Mouse (Mus musculus): ENCODE data around the gene Nrd1. TPM values are rescaled to one million over a fixed set of nuclear protein-coding genes. Genes with fewer than 3 reads are reported as not detected.

Gene Nrd1
- polyA plus RNA-seq, 1 experiment from 2014 or later = 65.8 TPM

DNA sequence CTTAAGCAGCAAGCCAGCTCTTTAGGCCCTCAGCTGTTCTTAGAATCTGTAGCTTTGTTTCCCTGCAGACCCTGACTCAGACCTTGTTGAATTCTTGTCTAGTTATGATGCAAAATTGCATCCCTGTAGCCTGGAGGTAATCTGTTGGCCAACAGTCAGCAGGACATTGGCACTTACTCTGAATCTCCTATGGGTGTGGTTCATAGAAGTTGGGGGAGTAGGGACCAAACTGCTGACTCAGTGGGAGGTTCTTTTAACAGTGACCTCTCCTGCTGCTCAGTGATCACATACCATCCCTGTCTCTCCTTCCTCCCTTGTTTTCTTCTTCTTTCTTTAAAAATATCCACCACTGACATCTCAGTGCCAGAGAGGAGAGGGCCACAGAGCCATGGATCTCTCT is 10.4 kb upstream of the Nrd1 start:
- Histone ChIP-seq H3K36me3 (no peaks in the 10 kb centered on the region), H3K9ac (no peak overlapping the region), H3K4me1 (no peaks in the 10 kb centered on the region), H3K4me2 (no peak overlapping the region), H3K9me3 (no peaks in the 10 kb centered on the region), H3K4me3 (no peak overlapping the region), H3K27ac (no peak overlapping the region), H3K27me3 (no peaks in the 10 kb centered on the region)
- no peak for ATAC-seq (ENCODE audit: borderline replicate concordance, extremely low read depth, low FRiP score, low TSS enrichment)

DNA sequence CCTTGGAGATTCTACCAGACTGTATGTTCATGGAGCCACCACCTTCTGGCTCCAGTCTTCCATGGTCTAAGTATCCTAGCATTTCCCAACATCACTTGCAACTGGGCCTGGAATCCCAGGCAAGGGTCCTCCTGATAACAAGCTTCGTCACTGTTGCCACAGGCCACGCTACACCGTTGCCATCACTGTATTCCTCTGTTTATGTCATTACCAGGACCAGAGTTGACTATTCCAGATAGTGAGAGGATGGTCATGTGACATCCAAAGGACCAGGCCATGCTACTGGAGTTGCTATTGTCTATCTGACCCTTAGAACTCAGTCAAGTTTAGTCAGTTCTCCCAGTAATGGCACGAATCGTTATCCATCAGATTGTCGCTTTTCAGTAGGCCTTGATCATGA is 9.9 kb upstream of the Nrd1 start:
- Histone ChIP-seq H3K4me1 (no peaks in the 10 kb centered on the region), H3K9ac (no peak overlapping the region), H3K9me3 (no peaks in the 10 kb centered on the region), H3K4me3 (no peak overlapping the region), H3K27me3 (no peaks in the 10 kb centered on the region), H3K27ac (no peak overlapping the region), H3K4me2 (no peak overlapping the region), H3K36me3 (no peaks in the 10 kb centered on the region)
- 87% methylated on average over 6 of the region's 6 CpGs for WGBS
- ATAC-seq (ENCODE audit: borderline replicate concordance, extremely low read depth, low FRiP score, low TSS enrichment) = no peak

DNA sequence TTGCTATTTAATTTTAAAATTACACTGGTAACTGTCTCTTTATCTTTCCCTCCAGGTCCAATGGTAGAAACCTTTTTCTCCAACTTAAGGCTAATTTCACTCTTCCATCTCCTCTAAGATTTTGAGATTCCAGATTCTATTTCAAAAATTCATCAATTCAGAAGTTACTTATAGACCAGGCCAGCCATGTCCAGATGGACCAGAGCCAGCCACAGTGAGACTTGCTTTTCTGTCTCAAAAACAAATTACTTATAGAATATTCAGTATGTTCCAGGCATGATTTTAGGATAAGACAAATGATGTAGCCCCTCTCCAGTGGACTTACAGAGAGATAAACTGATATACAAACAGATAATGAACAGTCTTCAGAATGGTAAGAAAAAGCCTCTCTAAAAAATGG is 8.6 kb upstream of the Nrd1 start:
- Histone ChIP-seq H3K4me2 (no peak overlapping the region), H3K27me3 (no peaks in the 10 kb centered on the region), H3K4me3 (no peak overlapping the region), H3K36me3 (no peaks in the 10 kb centered on the region), H3K9me3 (no peaks in the 10 kb centered on the region), H3K9ac (no peak overlapping the region), H3K27ac (no peak overlapping the region), H3K4me1 (no peaks in the 10 kb centered on the region)
- ATAC-seq (ENCODE audit: borderline replicate concordance, extremely low read depth, low FRiP score, low TSS enrichment) = no peak

DNA sequence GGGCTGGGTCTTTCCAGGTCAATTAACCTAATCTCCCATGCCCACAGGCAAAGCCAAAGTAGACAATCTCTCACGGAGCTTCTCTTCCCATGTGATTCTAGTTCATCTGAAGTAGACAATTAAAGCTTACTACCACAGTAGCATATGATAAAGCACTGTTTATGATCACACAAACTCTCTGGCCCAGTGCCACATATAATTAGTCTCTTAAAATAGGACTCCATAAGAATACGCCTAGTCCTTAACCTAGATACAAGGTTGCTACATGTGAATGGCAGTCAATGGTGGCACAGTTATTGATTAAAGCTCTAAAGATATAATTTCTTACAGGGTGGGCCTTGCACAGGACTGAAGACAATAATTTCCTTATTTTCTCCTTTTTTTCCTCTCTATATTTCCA is 7.5 kb upstream of the Nrd1 start:
- Histone ChIP-seq H3K4me1 (no peaks in the 10 kb centered on the region), H3K36me3 (no peaks in the 10 kb centered on the region), H3K4me2 (no peak overlapping the region), H3K9me3 (no peaks in the 10 kb centered on the region), H3K4me3 (no peak overlapping the region), H3K27me3 (no peaks in the 10 kb centered on the region), H3K9ac (no peak overlapping the region), H3K27ac (no peak overlapping the region)
- 46% methylated on average over 2 of the region's 2 CpGs for WGBS
- no peak for ATAC-seq (ENCODE audit: borderline replicate concordance, extremely low read depth, low FRiP score, low TSS enrichment)

DNA sequence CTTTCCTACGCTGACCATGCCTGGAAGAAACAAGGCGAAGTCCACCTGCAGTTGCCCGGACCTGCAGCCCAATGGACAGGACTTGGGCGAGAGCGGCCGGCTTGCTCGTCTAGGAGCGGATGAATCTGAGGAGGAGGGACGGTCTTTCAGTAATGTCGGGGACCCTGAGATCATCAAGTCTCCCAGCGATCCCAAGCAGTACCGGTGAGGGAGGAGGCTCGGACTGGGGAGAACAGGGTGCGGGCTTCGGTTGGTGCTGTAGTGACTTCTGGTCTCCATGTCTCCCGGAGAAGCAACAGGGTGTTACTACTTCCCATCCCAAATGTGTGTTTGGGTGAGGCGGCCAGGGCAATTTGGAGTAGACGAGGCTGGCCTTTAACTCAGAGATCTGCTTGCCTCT is 506 bp downstream of the Nrd1 start:
- peak overlapping the region; percentile 82 for H3K4me3 ChIP-seq

DNA sequence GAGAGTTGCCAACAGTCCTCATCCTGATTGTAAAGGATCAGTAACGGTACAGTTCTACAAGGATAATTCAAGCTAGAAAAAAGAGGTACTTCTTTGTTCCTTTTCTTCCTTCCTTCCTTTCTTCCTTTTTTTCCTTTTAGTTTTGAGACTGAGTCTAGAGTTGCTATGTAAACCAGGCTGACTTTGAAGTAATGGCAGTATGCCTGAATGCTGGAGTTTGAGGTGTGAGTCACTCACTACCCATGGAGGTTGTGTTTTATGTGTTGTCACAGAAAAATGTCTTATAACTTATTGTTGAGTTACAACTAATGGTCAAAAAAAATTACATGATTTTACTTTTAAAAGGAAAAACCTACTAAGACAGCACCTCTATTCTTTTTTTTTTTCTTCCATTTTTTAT is 7.6 kb downstream of the Nrd1 start:
- 80% methylated on average over 1 of the region's 1 CpGs for WGBS
- Histone ChIP-seq H3K4me2 (no peak overlapping the region), H3K4me3 (no peak overlapping the region), H3K9ac (no peak overlapping the region), H3K9me3 (no peaks in the 10 kb centered on the region), H3K36me3 (no peaks in the 10 kb centered on the region), H3K4me1 (no peaks in the 10 kb centered on the region), H3K27me3 (no peaks in the 10 kb centered on the region), H3K27ac (no peak overlapping the region)
- ATAC-seq (ENCODE audit: borderline replicate concordance, extremely low read depth, low FRiP score, low TSS enrichment) = no peak

More for the DNA sequence above, 506 bp downstream of the Nrd1 start:
- peak overlapping the region; percentile 93 for H3K27ac ChIP-seq
- no peaks in the 10 kb centered on the region for H3K36me3 ChIP-seq
- WGBS = under 1% methylated on average over 18 of the region's 18 CpGs
- peak overlapping the region; percentile 73 for H3K4me2 ChIP-seq
- no peaks in the 10 kb centered on the region for H3K27me3 ChIP-seq
- peak overlapping the region; percentile 87 for H3K9ac ChIP-seq
- peaks cover 11% of the 10 kb centered on the region; the same call in 1 of the 2 replicates for H3K4me1 ChIP-seq
- H3K9me3 ChIP-seq = no peaks in the 10 kb centered on the region
- peak; percentile 17; the same call in 1 of the 2 replicates for ATAC-seq (ENCODE audit: borderline replicate concordance, extremely low read depth, low FRiP score, low TSS enrichment)

DNA sequence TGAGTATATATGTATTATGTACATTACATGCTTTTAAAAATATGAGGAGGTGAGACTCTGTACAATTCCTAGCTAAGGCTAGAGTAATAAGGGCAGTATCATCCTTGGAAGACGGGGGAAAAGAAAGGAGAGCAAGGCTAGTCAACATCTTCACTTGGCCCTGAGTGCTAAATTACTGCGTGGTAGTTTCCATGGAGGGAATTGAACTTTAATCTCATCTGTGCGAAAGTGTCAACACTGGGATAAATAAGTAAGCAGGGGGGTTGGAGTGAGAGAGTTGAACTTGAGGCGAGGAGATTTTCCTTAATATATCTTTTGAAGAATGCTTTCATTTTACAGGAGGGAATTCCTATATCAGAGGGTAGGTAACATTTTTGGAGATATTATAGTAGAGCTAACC is 13.6 kb downstream of the Nrd1 start:
- Histone ChIP-seq H3K27ac (no peak overlapping the region), H3K4me1 (no peaks in the 10 kb centered on the region), H3K9me3 (no peaks in the 10 kb centered on the region), H3K4me2 (no peak overlapping the region), H3K9ac (no peak overlapping the region), H3K36me3 (peaks cover 13% of the 10 kb centered on the region), H3K4me3 (no peak overlapping the region), H3K27me3 (no peaks in the 10 kb centered on the region)
- WGBS = 91% methylated on average over 4 of the region's 4 CpGs
- ATAC-seq (ENCODE audit: borderline replicate concordance, extremely low read depth, low FRiP score, low TSS enrichment) = no peak

DNA sequence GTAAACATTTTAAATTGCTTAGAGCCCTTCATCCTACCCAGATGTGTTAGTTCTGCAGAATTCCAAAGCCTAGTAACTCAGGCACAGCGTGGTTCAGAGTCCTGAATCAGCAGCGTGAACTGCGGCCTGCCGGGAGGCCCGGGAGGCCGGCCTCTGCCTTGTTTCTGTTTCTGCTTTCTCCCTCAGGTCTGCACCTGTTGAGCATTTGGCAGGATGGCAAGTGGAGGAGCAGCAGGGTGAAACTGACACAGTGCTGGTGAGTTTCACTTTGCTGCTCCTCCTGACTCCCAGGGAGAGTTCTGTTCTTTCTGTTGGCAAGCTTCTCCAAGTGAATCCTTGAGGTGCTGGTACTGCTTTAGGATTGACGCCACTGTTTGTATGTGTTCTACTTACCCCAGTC is 17.0 kb downstream of the Nrd1 start:
- H3K4me3 ChIP-seq = no peak overlapping the region
- no peak overlapping the region for H3K27ac ChIP-seq
- no peak for ATAC-seq (ENCODE audit: borderline replicate concordance, extremely low read depth, low FRiP score, low TSS enrichment)
- no peak overlapping the region for H3K4me2 ChIP-seq
- H3K36me3 ChIP-seq = peaks cover 23% of the 10 kb centered on the region
- no peaks in the 10 kb centered on the region for H3K9me3 ChIP-seq
- no peaks in the 10 kb centered on the region for H3K4me1 ChIP-seq
- 56% methylated on average over 7 of the region's 7 CpGs for WGBS
- H3K9ac ChIP-seq = no peak overlapping the region
- no peaks in the 10 kb centered on the region for H3K27me3 ChIP-seq

DNA sequence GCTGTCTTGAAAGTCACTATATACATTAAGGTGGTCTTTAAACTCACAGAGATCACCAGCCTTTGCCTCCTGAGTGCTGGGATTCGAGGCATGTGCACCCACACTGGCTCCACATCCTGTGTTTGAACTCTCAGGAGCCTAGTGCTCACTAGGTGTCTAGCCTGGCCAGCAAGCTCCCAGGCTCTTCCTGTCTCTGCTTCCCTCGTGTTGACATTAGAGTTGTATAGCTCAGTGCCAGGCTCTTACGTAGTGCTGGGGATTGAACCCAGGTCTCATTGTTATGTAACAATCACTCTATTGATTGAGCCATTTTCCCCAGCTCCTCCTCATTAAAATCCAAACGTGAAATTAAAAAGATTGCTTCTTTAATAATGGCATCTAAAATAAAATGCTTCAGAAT is 18.8 kb downstream of the Nrd1 start:
- Histone ChIP-seq H3K4me1 (no peaks in the 10 kb centered on the region), H3K27me3 (no peaks in the 10 kb centered on the region), H3K9ac (no peak overlapping the region), H3K4me3 (no peak overlapping the region), H3K27ac (no peak overlapping the region), H3K9me3 (no peaks in the 10 kb centered on the region), H3K4me2 (no peak overlapping the region), H3K36me3 (peaks cover 23% of the 10 kb centered on the region)
- WGBS = 76% methylated on average over 4 of the region's 4 CpGs
- no peak for ATAC-seq (ENCODE audit: borderline replicate concordance, extremely low read depth, low FRiP score, low TSS enrichment)

DNA sequence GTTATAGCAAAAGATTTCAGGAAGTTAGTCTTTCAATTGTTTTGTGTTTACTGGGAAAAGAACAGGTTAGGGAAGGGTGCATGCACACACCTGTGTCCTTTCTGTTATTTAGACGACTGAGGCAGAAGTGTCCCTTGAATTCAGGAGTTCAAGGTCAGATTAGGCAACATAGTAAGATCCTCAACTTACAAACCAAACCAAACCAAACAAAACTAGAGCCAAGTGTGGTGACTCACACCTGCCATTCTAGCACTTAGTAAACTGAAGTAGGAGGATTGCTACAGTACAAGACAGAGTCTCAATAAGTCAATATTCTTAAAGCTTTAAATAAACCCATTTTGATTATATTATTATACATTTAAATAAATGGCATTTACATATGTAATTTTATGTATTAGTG is 21.5 kb downstream of the Nrd1 start:
- 72% methylated on average over 1 of the region's 1 CpGs for WGBS
- ATAC-seq (ENCODE audit: borderline replicate concordance, extremely low read depth, low FRiP score, low TSS enrichment) = no peak
- Histone ChIP-seq H3K4me3 (no peak overlapping the region), H3K4me1 (no peaks in the 10 kb centered on the region), H3K4me2 (no peak overlapping the region), H3K27me3 (no peaks in the 10 kb centered on the region), H3K27ac (no peak overlapping the region), H3K9ac (no peak overlapping the region), H3K9me3 (no peaks in the 10 kb centered on the region), H3K36me3 (peaks cover 42% of the 10 kb centered on the region)

DNA sequence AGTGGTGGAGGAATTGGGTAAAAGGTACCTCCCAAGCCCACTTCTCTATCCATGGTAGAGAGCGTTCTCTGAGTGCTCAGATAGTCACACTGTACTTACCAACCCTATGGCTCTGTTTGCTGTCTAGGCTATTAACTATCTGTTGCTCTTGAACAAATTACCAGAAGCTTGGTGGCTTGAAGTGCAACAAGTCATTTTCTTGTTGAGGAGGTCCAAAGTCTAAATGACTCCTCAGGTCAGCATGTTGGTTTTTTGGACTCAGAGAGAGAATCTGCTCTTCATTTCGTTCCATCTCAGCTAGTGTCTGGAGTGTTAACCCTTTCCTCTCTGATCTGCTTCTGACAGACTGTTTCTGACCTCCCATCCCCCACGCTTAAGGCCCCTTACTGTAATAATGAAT is 24.6 kb downstream of the Nrd1 start:
- H3K27ac ChIP-seq = no peak overlapping the region
- no peak overlapping the region for H3K4me3 ChIP-seq
- no peak overlapping the region for H3K4me2 ChIP-seq
- no peak overlapping the region for H3K9ac ChIP-seq
- WGBS = 62% methylated on average over 3 of the region's 3 CpGs
- H3K9me3 ChIP-seq = no peaks in the 10 kb centered on the region
- peaks cover 39% of the 10 kb centered on the region for H3K36me3 ChIP-seq
- no peak for ATAC-seq (ENCODE audit: borderline replicate concordance, extremely low read depth, low FRiP score, low TSS enrichment)
- H3K4me1 ChIP-seq = no peaks in the 10 kb centered on the region
- H3K27me3 ChIP-seq = no peaks in the 10 kb centered on the region

DNA sequence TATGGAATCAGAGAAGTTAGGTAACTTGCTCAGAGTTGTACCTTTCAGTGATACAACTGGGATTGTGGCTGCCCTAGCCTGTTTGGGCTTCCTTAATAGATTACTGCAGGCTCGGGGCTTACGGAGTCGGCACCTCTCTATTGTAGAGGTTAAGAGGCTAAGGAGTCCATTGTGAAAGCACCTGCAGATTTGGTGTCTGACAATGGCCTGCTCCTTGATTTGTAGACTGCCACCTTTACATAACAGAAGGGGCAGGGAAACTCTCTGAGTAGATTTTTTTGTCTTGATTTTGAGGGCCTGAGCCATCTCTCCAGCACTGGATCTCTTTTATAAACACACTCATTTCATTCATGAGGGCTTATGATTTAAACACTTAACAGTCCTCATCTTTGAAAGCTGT is 26.1 kb downstream of the Nrd1 start:
- ATAC-seq (ENCODE audit: borderline replicate concordance, extremely low read depth, low FRiP score, low TSS enrichment) = no peak
- Histone ChIP-seq H3K27me3 (no peaks in the 10 kb centered on the region), H3K27ac (no peak overlapping the region), H3K36me3 (peaks cover 45% of the 10 kb centered on the region), H3K9me3 (no peaks in the 10 kb centered on the region), H3K9ac (no peak overlapping the region), H3K4me2 (no peak overlapping the region), H3K4me3 (no peak overlapping the region), H3K4me1 (no peaks in the 10 kb centered on the region)
- WGBS = 74% methylated on average over 3 of the region's 3 CpGs

DNA sequence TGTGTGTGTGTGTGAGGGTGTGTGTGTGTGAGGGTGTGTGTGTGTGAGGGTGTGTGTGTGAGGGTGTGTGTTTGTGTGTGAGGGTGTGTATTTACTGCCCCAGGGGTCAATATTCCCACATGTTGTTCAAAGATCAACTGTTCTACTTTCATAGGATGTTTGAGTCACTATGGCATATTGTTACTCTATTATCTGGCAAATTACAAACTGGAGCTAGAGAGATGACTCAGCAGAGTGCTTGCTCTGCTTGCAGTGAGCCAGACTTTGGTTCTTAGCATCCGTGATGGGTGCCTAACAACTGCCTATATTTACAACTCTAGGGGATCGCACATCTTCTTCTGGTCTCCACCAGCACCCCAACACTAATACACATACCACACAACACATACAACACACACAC is 29.4 kb downstream of the Nrd1 start:
- peaks cover 56% of the 10 kb centered on the region for H3K36me3 ChIP-seq
- 85% methylated on average over 2 of the region's 2 CpGs for WGBS

More for the DNA sequence above, 29.4 kb downstream of the Nrd1 start:
- Histone ChIP-seq H3K9me3 (no peaks in the 10 kb centered on the region), H3K4me1 (no peaks in the 10 kb centered on the region), H3K27me3 (no peaks in the 10 kb centered on the region), H3K4me3 (no peak overlapping the region), H3K9ac (no peak overlapping the region), H3K27ac (no peak overlapping the region), H3K4me2 (no peak overlapping the region)
- ATAC-seq (ENCODE audit: borderline replicate concordance, extremely low read depth, low FRiP score, low TSS enrichment) = no peak
